Mouse (Mus musculus) duodenum, adult 2 months (tissue): ENCODE data around the gene Faap24. TPM values are rescaled to one million over a fixed set of nuclear protein-coding genes. Genes with fewer than 3 reads are reported as not detected.

ENCODE experiments used
- polyA plus RNA-seq: library from polyadenylated mRNA; depleted of rRNA; stranded (reverse); fragments of >200 nt; gene quantifications from 2 replicates; pipeline ENCODE4 v1.2.3, GENCODE M21; 2012; ENCODE audit warnings: low replicate concordance; rRNA removed

Faap24 gene
- 3.8 and 3.9 TPM in 2 replicates for polyA plus RNA-seq

DNA sequence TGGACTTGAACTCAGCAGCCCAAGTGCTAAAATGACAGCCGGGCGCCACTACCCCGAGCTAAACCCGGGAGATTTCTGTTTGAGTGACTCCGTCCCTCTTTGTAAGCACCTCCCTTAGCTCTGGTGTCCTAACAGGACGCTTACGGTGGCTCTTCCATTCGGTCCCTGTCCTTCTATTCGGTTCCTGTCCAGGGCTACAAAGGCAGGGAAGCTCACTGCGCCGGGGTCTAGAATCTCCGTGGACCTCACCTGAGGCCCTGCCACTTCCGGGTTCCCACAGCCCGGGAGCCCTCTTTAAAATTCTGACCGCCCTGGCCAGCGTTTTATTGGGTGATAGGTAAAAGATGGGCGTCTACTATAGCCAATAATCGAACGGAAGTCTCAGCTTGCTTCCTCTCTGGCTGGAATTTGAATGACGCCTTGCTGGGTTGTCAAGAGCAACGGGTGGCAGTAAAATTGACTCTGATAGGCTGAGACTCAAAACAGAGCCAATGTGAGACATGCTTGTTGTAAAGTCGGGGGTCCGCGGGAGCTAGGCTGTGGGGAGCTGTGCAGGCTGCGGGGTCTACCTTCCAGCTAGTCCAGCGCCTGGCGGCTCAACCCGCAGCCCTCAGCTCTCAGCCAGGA is at the start of gene Faap24, which contains the start of gene Cep89:
TSS of gene Faap24 (minus strand) at position 295 of the 627 bp plus-strand sequence.
TSS of gene Cep89 (plus strand) at position 494 of the 627 bp plus-strand sequence.

Other genes starting within 250 kb of the Faap24 start
- gene Slc7a10, start 210.5 kb downstream of the Faap24 start, polyA plus RNA-seq, result 0.21 and 3.0 TPM in 2 replicates
- gene Lrp3, start 181.3 kb downstream of the Faap24 start, polyA plus RNA-seq, result 4.8 and 6.0 TPM in 2 replicates
- gene Gpatch1, start 78.4 kb downstream of the Faap24 start, polyA plus RNA-seq, result 0.78 and 1.1 TPM in 2 replicates
- 18.1 and 19.7 TPM in 2 replicates for gene Rhpn2, start 62.7 kb downstream of the Faap24 start, polyA plus RNA-seq
- gene Cep89, start 199 bp upstream of the Faap24 start, polyA plus RNA-seq, result 6.6 and 10.2 TPM in 2 replicates
- 124 and 334 TPM in 2 replicates for gene Slc7a9, start 52.0 kb upstream of the Faap24 start, polyA plus RNA-seq
- gene Tdrd12, start 140.9 kb upstream of the Faap24 start, polyA plus RNA-seq, result 0.04 TPM in 1 of 2 replicates, not detected in the other
- 62.8 and 85.5 TPM in 2 replicates for gene Nudt19, start 159.5 kb upstream of the Faap24 start, polyA plus RNA-seq
- gene Rgs9bp, start 188.7 kb upstream of the Faap24 start, polyA plus RNA-seq, result not detected in 2 replicates
- gene Ankrd27, start 189.4 kb upstream of the Faap24 start, polyA plus RNA-seq, result 6.6 and 10.5 TPM in 2 replicates